Mouse (Mus musculus) brown adipose tissue, adult 24 weeks (tissue): ENCODE measurements around the gene Apol9b. TPM values are rescaled to one million over a fixed set of nuclear protein-coding genes. Genes with fewer than 3 reads are reported as not detected.

ENCODE experiments used
- H3K27ac ChIP-seq: fragments of 200-500 bp; replicated peaks from 2 replicates; pipeline ENCODE4 v1.5.1; 2012; ENCODE audit warnings: low read depth, mild to moderate bottlenecking, low read length
- H3K4me1 ChIP-seq: fragments of 200-500 bp; 2 replicates; pipeline ENCODE4 v1.6.1; 2012; ENCODE audit warnings: low read length, mixed read lengths; ENCODE audit not compliant: control insufficient read depth, insufficient read depth, insufficient read length
- H3K4me3 ChIP-seq: fragments of 200-500 bp; 2 replicates; pipeline ENCODE4 v1.5.1; 2012; ENCODE audit warnings: low read depth, mild to moderate bottlenecking, low read length, moderate library complexity; ENCODE audit not compliant: insufficient read depth
- polyA plus RNA-seq: library from polyadenylated mRNA; stranded (reverse); fragments of >200 nt; gene quantifications from 2 replicates; pipeline ENCODE4 v1.2.4, GENCODE M21; 2012; ENCODE audit not compliant: missing spikeins, insufficient read depth, insufficient read length

The Apol9b gene
- polyA plus RNA-seq, 1 experiment = not detected

DNA sequence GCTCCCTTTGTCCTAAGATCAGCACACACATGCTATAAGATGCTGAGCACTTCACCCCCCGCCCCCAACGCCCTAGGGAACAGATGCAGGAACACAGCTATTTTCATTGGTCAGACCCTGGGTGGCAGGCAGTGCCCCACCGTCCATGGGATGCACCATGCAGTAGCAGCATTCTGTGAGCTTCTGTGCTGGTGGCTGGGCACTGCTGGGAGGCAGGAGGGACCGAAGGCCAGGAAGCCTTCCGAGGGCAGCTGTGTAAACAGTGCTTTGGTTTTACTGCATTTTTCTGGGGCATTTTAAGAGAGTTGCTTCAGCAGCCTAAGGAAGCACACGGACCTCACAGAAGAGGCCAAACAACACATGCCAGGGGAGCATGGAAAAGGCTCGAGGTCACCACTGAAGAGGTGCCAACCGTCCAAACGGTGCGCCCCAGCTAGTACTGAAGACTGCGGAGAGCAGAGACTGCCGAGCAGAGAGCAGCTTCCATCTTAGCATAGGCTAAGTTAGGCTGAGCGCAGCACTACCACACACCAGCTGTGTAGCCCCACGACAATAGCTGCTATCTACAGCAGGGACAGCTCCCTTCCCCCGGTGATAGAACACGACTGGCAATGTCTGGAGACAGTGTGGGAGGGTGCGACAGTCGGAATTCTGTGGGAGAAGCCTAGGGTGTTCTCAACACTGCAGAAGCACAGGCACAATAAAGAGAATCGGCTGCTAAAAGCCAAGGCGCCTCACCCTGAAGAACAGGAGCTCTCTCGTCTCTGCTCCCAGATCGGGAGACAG is 55.4 kb downstream of the Apol9b start:
- no peaks in the 10 kb centered on the region for H3K4me1 ChIP-seq
- H3K4me3 ChIP-seq = no peak overlapping the region
- no peak overlapping the region for H3K27ac ChIP-seq

DNA sequence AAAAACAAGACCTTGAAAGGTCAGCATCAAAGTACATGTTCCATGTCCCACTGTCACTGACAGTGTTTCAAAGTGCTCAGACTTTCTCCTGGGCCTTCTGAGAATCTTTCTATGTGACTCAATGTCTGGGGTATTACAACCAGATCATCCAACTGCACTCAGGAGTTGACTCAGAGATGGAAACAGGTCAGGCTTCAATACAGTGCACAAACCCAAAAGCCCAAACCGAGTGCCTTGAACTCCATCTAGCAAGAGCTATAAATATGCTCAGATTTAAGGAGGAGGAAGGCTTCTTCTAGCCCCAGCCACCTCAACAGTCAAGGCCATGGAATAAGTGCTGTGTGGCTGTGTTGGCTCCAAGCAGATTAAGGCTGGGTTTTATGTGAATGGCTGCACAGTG is 57.0 kb downstream of the Apol9b start:
- Histone ChIP-seq H3K27ac (no peak overlapping the region), H3K4me3 (no peak overlapping the region), H3K4me1 (no peaks in the 10 kb centered on the region)

Other genes starting within 250 kb of the Apol9b start
- gene Apol11a, start 220.8 kb upstream of the Apol9b start, polyA plus RNA-seq = not detected in 2 replicates
- gene Apol7c, start 195.7 kb upstream of the Apol9b start, polyA plus RNA-seq = not detected in 2 replicates
- gene 1700025B11Rik, start 167.1 kb upstream of the Apol9b start, polyA plus RNA-seq = not detected in 2 replicates
- gene Apol10b, start 132.9 kb upstream of the Apol9b start, polyA plus RNA-seq = 1.9 and 4.3 TPM in 2 replicates
- gene Gm36245, start 129.8 kb upstream of the Apol9b start, polyA plus RNA-seq = not detected in 2 replicates
- gene Apol11b, start 85.8 kb upstream of the Apol9b start, polyA plus RNA-seq = not detected in 2 replicates
- not detected in 2 replicates for gene Apol7e, start 30.2 kb upstream of the Apol9b start, polyA plus RNA-seq
- gene Apol8, start 28.0 kb downstream of the Apol9b start, polyA plus RNA-seq = not detected in 2 replicates
- gene Myh9, start 113.1 kb downstream of the Apol9b start, polyA plus RNA-seq = 36.0 and 59.3 TPM in 2 replicates
- 696 and 736 TPM in 2 replicates for gene Txn2, start 200.0 kb downstream of the Apol9b start, polyA plus RNA-seq
- 0.67 and 0.79 TPM in 2 replicates for gene Foxred2, start 227.7 kb downstream of the Apol9b start, polyA plus RNA-seq
- 57.6 and 63.5 TPM in 2 replicates for gene Eif3d, start 241.8 kb downstream of the Apol9b start, polyA plus RNA-seq